Mouse (Mus musculus) cerebellum, postnatal 10 days (tissue): Measurements from ENCODE around the gene Pafah2.

Experiments
- DNase-seq, 2 experiments: peaks; one replicate each; pipeline ENCODE4 v3.0.0; 2021; ENCODE audit warnings: mixed read lengths in 2 of 2

The Pafah2 gene

DNA sequence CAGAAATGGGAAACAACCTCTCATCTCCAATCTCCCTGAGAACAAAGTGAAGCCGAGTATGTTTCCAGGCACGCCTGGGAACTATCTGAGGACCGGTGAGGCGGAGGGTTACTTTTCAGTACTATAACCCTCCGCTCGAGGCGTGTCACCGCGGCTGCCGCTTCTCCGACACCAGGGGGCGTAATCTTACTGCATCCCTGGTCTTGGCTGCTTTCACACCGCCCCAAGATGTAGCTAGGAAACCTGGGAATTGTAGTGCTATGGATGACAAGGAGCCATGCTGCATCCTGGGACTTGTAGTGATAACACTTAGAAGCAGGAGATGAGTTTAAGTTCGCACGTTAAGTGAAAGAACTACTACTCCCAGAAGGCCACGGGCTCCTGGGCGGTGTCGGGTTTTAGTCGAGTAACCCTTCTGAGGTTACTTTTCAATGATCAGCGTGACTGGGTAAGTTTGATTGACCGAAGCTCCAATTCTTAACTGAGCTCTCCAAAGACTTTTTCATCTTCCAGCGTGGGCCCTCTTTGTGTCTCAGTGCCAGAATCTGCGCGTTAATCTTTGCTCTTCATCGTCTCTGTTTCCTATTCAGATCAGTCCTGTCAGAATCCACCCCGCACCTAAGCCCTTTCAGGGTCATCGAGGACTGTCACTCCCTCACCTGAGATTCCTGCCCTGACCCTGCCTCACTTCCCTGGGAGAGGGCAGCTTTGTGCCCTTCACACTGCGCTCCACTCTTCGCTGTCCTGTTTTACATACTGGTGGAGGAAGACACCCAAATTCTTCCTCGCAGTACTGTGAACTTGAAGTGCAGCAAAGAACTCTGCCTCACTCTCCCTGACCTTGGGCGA, at the start of gene Pafah2:
Pafah2 (plus strand) TSS at position 344 of the 849 bp plus-strand sequence.
- DNase-seq: peak; percentile 97 to 98

DNA sequence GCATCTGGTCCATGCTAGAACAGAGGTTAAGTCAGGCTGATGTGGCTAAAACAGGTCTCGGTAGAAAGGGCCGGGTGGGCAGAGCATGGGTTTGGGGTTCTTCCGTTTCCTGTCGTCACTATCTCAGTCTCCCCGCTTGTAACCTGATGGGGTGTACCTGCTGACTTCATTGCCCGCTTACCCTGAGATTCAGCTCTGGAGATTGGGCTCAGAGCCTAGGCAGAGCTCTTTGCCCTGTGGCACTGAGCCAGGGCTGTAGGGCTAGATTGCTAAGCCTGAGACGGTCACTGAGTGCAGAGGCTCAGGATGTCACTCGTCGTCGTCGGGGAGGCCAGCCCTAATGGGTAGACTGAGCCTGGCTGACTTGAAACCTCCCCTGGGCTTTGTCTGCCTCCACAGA, 48.0 kb upstream of the Pafah2 start:
- DNase-seq: peak in 1 of 2 experiments; percentile 44

DNA sequence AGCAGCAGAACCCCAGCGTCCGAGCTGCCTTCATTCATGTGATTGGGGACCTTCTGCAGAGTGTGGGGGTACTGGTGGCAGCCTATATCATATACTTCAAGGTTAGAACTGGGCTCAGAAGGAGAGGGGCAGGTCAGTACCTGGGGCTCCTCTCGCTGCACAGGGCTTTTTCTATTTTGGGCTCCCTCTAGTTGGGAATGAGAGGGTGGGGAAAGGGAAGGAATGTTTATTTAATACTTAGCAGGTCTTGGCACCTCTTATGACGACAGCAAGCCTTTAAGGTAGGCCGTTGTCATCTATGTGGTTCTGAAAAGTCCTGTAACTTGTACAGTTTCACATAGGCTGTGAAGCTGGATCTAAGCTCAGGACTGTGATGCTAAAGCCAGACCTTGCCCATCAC, 47.6 kb upstream of the Pafah2 start:
- DNase-seq: no peak

DNA sequence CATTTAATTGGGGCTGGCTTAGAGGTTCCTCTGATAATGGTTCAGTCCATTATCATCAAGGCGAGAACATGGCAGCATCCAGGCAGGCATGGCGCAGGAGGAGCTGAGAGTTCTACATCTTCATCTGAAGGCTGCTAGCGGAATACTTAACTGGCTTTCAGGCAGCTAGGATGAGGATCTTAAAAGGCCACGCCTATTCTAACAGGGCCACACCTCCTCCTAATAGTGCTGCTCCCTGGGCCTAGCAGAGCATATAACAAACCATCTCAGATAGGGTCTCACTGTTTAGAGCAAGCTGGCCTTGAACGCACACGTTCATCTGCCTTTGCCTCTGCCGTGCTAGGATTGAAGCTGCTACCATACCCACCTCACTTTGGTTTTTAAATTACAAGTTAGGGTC, 46.3 kb upstream of the Pafah2 start:
- DNase-seq: no peak

DNA sequence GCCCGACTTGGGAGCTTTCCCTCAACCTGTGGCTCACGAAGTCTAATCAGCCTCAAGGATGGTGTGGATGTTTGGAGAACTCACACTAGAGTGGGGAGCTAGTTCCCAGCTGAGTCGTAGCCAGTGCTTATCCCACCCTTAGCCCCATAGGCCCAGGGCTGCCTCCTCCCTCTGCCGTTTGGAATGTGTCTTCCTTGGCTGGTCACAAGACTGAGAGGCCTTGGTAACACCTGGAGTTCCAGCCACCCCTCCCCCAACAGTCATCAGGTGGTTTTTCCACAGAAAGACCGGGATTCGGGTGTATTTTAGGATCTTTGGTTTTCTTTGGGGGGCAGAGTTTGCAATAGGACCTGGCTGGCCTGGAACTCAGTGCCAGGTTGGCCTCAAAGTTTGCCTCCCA, 45.5 kb upstream of the Pafah2 start:
- DNase-seq: no peak

DNA sequence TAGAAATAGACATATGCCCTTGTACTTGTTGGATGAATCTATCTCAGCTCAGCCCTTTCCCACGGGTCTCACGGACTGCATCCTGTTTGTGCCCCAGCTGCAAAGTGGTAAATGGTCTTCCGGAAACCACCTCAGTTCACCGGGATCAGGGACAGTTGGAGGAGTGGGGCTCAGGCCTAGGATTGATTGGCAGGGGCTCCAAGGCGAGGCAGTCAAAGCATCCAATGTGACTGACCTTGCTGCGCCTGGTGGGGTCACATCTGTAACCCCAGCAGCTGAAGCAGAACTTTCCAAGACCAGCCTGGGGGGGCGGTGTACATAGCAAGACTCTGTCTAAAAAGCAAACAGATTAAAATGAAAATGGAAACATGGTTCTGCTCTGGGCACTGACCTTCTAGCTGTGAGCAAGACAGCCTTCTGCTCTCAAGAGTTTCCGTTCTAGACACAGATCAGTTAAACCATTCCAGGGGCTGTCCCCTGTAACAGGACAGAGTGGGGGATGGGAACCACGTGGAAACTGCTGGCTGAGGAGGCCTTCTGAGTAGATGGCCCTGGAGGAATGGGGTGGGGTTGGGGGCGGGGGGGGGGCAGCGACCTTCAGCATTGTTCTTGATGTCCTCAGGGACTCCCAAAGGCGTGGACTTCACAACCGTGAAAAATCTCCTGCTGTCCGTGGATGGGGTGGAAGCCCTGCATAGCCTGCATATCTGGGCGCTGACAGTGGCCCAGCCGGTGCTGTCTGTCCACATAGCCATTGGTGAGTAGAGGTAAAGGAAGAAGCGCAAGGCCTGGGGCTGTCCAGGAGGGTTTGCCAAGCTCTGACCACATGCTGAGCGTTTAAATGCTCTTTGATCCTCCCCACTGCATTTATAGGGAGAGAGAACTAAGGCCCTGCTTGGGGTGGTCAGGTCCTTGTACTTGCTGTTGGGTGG, 44.5 kb upstream of the Pafah2 start:
- no peak for DNase-seq

DNA sequence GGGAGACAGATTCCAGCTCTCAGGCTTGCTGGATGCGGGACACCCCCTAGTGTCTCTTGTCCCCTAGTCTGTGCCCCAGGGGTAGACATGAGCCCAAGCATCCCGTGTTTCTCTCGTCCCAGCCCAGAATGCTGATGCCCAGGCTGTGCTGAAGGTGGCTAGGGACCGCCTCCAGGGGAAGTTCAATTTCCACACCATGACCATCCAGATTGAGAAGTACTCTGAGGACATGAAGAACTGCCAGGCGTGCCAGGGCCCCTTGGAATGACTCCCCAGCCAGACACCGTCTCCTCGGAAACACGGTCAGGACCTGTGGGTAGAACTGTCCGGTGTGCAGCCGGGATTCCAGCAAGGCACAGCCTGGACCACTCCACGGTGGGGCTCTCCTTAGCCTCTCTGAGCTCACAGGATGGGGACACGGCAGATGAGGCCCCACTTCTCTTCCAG, 43.8 kb upstream of the Pafah2 start:
- no peak for DNase-seq

DNA sequence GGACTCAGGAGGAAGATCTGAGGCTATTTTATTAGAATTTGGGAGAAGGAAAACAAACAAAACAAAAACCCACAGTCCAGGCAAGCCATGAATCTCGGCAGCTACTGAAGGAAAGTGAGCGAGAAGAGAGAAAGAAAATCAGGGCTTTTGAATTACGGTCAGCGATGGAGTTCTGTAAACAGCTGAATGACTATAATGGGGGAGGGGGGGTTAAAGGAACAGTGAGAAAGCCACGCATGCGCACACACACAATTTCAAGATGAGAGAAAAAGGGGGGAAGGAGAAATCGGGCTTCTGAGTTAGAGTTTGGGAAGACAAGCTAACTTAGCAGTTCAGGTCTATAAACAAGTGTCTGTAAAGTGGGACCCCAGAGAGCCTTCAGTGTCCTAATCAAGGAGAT, 43.2 kb upstream of the Pafah2 start:
- DNase-seq: no peak

DNA sequence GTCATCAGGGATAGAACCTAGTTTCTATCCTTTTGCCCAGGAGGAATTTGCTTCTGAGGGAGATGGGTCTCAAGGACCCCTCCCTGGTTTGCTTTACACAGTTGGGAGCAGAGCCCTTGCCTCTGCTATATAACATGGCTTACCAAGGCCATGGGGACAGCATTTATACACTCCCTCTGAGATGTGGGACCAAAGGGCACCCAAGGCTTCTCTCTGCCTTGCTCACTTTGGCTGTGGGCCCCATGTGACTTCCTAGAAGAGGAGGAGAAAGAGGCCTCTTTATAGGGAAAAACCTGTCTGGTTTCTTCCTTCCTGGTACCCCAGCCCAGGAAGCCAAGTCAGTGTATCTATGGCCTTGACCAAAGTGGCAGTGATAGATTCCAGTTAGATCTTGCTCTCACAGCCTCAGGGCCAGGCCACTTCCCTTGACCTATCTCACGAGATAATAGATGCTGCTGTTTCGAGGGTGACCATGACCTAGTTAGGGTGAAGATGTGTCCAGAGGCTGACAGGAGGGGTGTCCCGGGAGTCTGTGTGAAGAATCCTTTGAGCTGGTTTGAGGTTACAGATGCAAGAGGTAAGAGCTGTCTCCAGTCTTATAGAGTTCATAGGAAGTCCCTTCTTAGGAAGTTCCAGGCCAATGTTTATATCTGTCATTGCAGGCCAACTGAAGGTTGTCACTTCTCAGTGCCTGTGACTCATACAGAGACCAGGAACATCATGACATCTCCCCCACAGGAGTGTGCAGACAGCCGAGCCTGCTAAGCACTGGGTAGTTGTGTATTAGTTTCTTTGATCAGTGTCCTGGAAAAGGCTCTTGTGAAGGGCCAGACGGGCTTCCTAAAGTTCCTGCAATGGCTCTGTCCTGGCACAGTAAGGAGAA, 42.4 kb upstream of the Pafah2 start:
- DNase-seq: no peak

DNA sequence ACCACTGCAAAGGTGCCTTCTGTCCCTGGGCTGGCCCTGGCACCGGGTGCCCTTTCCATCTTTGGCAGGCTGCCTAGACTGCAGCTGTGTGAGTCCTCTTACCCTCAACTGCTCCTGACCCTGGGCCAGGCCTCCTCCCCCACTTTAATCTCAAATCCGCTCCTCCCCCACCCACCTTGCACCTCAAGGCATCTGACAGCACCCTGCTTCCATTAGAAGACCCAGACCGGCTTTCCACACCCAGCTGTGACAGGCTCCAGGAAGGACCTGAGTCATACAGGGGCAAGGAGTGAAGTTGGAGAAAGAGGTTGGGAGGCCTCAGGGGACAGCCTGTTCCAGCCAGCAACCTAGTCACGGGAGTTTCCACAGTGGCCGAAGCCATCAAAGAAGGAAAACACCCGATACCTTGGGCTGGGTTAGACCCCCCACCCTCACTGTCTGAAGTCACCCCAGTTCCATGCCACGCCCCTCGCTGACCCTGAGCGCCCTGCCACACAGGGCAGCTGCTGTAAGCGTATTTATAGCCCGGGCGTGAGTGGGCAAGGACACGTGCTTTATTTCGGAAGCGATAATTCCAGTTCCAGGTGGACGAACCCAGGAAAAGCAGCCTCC, 40.2 kb upstream of the Pafah2 start:
- peak; percentile 48 to 62 for DNase-seq

DNA sequence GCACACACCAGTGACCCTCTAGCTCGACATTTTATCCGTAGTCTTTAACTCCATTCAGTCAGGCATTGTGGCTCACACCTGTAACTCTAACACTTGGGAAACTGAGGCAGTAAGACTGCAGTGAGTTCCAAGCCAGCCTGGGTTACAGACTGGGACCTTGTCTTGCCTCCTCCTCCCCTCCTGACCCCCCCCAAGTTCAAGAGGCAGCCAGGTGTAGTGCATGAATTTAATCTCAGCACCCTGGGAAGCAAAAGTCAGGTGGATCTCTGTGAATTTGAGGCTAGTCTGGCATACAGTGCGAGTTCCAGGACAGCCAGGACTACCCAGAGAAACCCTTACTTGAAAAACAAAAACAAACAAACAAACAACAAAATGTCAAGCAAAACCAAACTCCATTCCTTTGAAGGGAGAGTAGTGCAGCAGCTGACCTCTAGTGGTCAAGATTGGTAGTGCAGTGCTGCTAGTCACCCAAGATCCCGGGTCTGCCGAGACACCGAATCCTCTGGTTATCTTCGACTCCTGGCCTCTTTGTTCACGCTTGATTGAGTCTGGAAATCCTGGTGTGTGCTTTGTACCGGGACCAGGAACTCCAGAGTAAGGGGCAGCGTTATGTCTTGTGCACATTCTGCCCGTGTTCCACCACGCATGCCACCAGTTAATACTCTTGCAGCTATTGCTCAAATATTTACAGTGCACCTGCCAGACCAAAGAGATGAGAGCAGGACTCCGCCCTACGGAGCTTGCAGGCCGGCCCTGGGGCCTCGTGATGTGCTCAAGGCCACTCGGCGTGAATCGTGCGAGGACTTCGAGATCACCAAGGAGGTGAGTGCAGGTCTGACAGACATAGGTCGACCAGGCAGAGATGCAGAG, 39.3 kb upstream of the Pafah2 start:
- DNase-seq: peak; percentile 89 to 92

DNA sequence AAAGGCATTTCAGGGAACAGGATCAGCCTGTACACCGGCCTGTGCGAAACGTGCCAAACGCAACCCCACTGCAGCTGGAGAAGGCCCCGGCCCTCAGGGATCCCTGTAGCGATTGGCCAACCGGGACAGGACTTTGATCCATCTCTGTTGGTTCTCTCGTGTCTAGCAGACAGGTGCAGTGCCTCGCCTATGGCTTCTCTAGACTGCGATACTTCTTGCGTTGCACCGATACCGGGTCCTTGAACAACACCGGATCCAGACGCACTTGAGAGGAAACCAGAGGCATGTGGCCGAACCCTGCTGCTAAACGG, 38.7 kb upstream of the Pafah2 start:
- DNase-seq: no peak

DNA sequence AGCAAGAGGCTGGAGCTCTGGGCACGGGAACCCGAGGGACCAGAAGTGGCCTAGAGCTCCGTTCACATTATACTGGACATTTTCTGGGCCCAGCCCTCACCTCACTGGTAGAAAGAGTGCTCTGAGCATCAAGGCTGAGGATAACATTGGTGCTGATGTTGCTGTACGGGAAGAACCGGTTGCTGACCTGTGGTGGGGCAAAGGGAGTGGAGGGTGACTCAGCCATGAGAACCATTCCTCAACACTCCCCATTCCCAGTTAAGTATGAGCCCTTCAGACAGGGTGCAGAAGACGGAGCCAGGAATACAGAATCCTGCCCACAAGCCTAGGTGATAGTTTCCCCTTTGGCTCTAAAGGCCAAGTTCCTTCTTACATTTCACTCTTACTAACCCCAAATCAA, 36.5 kb upstream of the Pafah2 start:
- DNase-seq: no peak

DNA sequence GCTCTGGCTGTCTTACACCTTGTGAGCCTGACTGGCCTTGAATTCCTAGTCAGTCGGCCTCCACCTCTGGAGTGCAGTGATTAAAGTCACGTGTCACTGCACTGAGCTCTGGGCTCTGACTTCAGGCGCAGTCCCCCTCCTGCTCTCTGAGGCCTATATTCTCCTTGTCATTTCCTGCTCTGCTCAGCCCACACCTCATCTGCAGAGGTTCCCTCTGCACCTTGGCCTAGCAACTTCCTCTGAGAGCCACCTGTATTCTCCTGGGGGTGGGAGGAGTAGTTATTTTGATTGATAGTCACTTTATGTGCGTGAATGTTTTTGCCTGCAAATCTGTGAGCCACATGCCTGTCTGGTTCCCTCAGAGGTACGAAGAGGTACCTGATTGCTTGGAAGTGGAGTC, 34.9 kb upstream of the Pafah2 start:
- no peak for DNase-seq

DNA sequence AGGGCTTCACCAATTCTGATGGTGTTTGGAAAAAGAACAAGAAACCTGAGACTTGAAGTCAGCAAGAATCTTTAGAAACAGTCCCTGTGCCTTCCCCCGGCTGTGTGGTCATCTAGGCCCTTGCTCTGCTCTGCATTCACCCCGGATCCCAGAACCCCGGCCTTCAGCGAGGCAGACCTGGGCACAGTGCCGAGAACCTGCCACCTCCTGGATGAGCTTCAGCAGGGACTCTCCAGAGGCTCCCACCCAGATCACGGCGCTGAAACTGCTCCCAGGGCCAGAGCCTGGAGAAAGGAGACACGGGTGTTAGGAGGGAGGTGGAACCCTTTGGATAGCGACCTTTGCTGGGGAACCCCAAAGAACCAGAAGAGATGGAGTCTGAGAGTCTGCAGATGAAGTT, 34.0 kb upstream of the Pafah2 start:
- peak; percentile 38 to 60 for DNase-seq

DNA sequence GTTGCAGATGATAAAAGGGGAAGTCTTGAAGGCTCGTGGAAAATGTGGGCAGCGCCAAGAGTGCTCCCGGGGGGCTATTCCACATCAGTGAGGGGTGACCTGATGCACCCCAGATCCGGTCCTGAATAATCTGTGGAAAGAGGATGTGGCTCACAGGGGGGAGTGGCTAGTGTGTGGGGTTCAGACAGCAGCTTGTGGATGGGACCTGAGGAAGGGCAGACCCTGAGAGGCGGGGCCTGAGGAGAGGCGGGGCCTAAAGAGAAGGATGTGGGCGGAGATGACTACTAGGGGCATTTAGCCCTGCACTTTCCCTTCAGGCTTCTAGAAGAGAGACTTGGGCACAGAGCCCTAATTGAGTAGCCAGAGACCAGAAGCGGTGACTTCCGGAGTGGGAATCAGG, 33.5 kb upstream of the Pafah2 start:
- no peak for DNase-seq

DNA sequence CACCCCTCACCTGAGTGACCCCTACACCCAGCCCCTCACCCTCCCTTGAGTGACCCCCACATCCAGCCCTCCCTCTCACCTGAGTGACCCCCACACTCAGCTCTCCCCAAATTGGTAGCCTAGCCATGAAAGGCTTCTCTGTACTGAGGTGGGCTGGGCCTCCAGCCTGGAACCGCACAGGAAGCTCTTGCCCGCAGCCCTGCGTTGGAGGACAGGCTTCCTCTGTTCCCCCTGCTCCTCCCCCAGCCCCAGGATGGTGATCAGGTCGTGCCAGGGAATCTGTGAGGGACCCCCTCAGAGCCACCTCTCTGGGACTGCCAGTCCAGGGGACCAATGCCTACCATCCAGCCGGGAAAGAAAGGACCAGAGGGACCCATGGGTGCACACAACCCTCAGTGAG, 30.8 kb upstream of the Pafah2 start:
- no peak for DNase-seq

DNA sequence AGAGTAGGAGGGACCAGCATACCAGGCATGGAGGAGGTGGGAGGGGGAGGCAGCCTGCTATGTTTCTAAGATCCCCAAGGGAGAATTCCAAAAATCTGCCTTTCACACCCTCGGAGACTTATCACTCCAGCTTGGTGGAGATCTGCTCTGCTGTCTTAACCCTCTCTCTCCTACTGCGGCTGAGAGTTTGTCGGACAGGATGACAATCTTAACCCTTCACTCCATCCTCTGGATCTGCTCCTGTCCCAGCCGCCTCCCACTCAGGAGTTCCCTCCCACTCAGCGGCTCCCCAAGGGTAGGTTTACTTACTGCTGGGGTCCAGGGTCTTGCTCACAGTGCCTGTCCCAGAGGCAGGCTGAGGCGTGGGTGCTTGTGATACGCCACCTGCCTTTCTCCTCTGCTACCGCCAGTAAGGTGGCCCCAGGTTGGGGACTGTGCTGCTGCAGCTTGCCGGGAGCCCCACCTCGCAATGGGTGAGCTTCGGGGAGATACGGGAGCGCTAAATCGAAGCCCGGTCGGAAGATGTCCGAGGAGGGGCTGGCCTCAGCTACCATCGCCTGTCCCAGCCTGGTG, 25.4 kb upstream of the Pafah2 start:
- DNase-seq: no peak

DNA sequence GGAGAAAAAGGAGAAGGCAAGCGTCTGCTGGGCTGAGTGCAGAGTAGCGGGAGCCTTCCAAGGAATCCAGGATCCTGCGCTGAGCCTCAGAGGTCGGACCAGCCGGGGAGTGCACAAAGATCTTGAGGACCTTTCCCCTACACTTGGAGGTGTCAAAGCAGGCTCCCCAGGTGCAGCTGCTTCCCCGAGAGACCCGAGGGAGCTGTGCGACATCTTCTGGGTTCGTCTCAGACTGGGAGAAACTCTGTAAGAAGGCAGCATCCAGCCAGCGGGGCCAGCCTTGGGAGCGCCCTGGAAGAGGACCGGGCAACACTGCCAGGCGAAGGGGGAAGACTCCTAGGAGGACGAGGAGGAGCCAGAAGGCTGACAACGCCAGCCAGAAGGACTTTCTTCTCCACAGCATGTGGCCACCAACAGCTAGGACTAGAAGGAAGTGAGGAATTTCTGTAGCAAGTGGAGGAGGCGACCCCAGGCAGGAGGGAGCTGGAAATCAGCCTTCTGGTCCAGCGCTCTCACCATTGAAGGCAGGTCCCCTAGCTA, 24.7 kb upstream of the Pafah2 start:
- peak; percentile 28 to 37 for DNase-seq

DNA sequence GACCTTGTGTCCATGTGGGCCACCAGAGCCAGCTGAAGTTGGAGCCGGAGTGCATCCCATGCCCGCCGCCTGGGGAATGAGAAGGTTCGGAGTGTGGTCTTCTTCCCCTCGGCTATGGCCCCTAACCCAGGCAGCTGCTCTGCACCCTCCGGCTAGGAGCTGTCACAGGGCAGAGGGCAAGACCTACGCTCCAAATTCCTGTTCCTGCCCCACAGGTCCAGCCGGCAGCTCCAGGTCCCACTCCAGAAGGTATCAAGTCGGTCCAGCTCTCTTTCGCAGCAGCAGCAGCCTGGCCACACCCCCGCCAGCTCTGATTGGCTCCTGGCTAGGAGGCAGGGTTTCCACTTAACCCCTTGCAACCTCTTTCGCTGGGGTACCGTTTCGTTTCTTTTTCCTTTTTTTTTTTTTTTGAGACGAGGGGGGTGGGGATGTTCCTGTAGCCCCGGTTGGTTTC, 23.8 kb upstream of the Pafah2 start:
- peak; percentile 90 to 91 for DNase-seq

DNA sequence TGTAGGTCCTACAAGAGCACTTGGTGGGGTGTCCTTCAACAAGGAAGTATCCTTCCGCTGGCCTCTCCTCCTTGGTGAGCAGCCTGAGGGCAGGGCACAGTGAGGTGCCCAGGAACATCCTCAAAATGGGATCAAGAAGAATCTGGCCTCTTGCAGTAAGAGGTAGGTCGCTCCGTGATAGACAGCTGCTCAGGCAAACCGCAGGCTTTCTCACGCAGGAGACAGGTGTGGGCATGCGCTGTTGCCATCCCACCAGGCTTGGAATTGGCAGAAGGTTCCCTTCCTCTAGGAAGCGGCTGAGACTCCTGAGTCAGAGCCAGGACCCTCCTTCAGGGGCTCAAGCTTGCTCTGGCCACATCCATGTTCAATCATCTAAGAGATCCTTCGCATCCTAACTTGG, 22.8 kb upstream of the Pafah2 start:
- peak; percentile 32 to 35 for DNase-seq
